Mouse (Mus musculus): ENCODE results near the gene Pde5a.

DNA sequence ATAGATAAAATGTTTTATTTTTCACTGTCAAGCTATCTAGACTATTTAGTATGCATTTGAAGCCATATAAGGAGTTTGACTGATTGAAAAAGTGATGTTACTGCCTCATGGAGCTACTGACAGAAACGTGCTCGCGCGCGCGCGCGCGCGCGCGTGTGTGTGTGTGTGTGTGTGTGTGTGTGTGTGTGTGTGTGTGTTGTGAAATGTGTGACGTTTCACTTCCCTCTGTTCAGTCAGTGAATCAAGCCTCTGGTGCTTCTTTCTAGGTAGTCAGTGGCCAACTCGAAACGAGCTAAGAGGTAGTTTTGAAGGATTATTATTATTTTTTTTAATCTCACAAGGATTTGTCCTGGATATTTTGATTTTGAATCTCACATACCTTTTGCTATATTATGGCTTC lies 10.7 kb downstream of the Pde5a start:
- TF ChIP-seq CTCF (IDR thresholded peaks at IDR 0.05; ENCODE audit: insufficient read depth, low read length) (no peak), POLR2A (IDR thresholded peaks at IDR 0.05; ENCODE audit: borderline replicate concordance, extremely low read depth, low read depth, low read length) (no peak)

Data from lung, adult 2 months (tissue).